Mouse (Mus musculus) layer of hippocampus, adult 18-20 months (tissue): ENCODE measurements at regions not wholly inside any gene's neighbourhood (a gene's known extent, or its start where the extent isn't known, plus 50 kb on each side); places are given as distances from the start of the nearest gene placed in this dataset.
"Not testable (repeated sequence)": the region's sequence is repeated elsewhere in the genome, so short reads cannot be mapped to it uniquely, and the experiment has no call there.

Experiments used
- DNase-seq, 2 experiments: peaks; one replicate each; pipeline ENCODE4 v3.0.0; 2022; ENCODE audit warnings: low spot score in 2 of 2

DNA sequence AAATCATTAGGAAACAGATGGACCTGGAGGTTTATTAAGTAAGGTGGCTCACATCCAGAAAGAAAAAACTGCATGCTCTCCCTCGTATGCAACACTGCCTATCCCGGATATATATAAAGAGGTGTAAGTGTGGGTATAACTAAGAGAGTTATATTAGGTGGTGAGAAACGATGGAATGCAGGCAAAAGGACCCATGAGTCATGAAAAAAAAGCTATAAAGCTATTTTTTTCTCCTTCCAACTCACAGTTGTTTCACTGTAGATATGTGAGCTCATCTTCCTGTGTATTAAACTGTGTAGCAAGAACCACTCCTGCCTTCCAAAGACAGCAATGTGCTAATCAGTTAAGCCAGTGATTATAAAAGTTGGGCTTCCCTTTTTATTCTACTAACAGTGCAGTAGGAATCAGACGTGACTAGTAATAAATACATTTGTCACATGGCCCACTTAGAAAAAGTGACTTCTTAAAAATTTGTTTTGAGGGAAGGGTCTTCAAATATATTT, 51.4 kb upstream of the Bdh1 start:
- DNase-seq = not testable (repeated sequence)

DNA sequence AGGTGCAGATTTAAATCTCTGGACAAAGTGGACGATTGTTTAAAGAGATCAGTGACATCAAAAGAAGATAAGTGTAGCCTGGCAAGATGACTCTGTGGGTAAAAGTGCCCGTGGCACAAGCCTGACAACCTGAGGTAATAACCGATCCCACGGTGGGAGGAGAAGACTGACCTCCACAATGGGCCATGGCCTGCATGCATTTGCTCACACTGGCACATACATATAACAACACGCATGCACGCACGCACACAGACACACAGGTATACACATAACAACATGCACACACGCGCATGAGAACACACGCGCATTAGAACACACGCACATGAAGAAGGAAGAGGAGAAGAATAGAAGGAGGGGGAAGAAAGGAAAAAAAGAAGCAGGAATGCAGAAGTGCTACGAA, 52.2 kb upstream of the Bdh1 start:
- DNase-seq = no peak

DNA sequence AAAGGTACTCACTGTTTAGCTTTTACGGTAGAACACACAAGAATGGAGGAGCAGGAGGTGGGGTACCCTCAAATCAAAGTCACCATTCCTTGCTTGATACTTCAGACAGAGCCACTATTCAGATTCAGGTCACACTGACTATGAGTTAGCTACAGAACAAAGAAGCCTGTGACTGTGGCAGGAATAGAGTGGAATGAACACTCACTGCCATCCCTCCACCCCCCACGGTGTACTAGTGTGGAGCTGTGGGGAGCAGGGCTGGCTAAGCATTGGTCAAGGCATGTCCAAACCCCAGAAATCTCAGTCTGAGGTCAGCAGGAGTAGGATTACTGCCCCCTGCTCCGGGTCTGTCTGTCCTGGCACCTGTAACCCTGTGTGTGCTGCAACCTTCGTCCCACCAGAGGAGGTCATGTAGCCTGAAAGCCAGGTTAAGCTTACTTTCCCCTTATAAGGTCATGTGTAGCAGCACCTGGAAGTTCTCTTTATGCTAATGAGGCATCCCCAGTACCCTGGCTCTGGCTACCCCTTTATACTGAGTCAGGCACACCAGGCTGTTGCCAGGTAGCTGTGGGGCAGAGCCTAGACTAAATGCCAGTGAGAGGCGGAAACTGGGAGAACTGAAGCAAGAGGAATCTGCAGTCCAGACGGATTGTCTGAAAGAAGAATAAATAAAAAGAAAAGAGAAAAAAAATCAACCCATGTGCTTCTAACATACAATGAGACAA, 53.1 kb upstream of the Apod start:
- no peak for DNase-seq

DNA sequence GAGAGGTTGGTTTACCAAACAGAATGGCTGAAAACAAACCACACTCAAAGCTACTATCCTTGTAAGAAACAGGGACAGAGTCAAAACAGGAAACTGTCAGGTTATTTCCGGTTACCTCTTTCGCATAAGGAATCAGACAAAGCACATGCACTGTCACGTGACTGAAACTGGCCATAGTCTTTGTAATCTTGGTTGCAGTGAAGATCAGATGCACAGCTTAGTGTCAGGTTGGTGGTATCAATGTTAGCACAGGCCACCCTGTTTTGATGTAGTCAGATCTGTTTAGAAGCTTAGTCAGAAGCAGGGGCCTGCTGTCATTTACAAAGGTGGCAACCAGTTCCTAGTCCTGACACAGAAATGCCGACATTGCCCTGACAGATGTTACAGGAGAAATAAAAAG, 51.4 kb upstream of the Apod start:
- no peak for DNase-seq

DNA sequence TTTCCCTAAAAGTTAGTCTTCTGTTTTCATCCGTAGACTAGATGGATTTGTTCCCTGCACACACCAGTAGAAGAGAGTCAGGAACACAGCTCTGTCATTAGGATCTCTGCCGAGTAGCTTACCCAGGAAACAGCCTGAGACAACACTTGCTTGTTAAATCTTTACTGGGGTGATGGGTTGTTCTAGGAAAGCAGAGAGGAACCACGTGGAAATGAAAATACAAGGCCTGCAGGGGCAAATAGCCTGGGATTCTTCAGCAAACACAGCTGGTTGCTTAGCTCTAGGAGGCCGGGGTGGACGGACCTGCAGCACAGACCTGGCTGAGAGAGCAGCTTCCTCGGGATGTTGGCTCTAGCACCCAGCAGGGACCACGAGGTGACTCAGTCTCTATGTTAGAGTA, 49.9 kb upstream of the Apod start:
- DNase-seq = peak in 1 of 2 experiments; percentile 52
